Mouse (Mus musculus): ENCODE measurements around the gene Gm42420. TPM values are rescaled to one million over a fixed set of nuclear protein-coding genes. Genes with fewer than 3 reads are reported as not detected.

Gm42420 gene
- total RNA-seq, 2 experiments from 2014 or later: 0.66 TPM; not detected in 1

GRCm38 (mm10) chr6:39555648-39555945, 30.0 kb upstream of the Gm42420 start:
- no peak for DNase-seq
- Histone ChIP-seq H3K27ac (peak overlapping the region; percentile 76), H3K4me3 (peak overlapping the region; percentile 88)
- TF ChIP-seq CTCF (IDR thresholded peaks at IDR 0.05): no peak
- intact Hi-C loops (cut with DNase I): no loop called here

- TF ChIP-seq CTCF (IDR thresholded peaks at IDR 0.05): no peak
- intact Hi-C loops (cut with DNase I): no loop called here
- Histone ChIP-seq H3K4me3 (peak overlapping the region; percentile 88), H3K27ac (peak overlapping the region; percentile 86)
- DNase-seq: peak; percentile 54
Observed at GRCm38 (mm10) chr6:39556900-39557659, 28.5 kb upstream of the Gm42420 start.

GRCm38 (mm10) chr6:39557723-39558261, 27.8 kb upstream of the Gm42420 start, which contains the start of gene Dennd2a:
Dennd2a (minus strand) TSS chr6:39557867.
- DNase-seq: peak; percentile 87
- H3K27ac ChIP-seq: peak within 1 kb of the TSS; percentile 86
- no peak for TF ChIP-seq CTCF (IDR thresholded peaks at IDR 0.05)
- intact Hi-C loops (cut with DNase I): no loop called here
- H3K4me3 ChIP-seq: peak within 1 kb of the TSS; percentile 88

- intact Hi-C loops (cut with DNase I): no loop called here
- no peak overlapping the region for H3K4me3 ChIP-seq
- TF ChIP-seq CTCF (IDR thresholded peaks at IDR 0.05): no peak
- peak overlapping the region; percentile 49 for H3K27ac ChIP-seq
- DNase-seq: no peak
Observed at GRCm38 (mm10) chr6:39559276-39559939, 26.1 kb upstream of the Gm42420 start.

- H3K27ac ChIP-seq: no peak overlapping the region
- H3K4me3 ChIP-seq: peak overlapping the region; percentile 27; the same call in 1 of the 2 replicates
- intact Hi-C loops (cut with DNase I): loop anchor here (1.0 kb wide), 1 partner anchor 99 kb away; no protein-coding TSS in a partner anchor
- DNase-seq: peak; percentile 75
- peak; percentile 89 for TF ChIP-seq CTCF (IDR thresholded peaks at IDR 0.05)
Observed at GRCm38 (mm10) chr6:39562166-39563015, 23.2 kb upstream of the Gm42420 start.

- H3K27ac ChIP-seq: no peak overlapping the region
- intact Hi-C loops (cut with DNase I): loop anchor here (5.0 kb wide), 1 partner anchor 215 kb away; no protein-coding TSS in a partner anchor
- TF ChIP-seq CTCF (IDR thresholded peaks at IDR 0.05): peak; percentile 68
- DNase-seq: no peak
- no peak overlapping the region for H3K4me3 ChIP-seq
Observed at GRCm38 (mm10) chr6:39567528-39567927, 18.0 kb upstream of the Gm42420 start.

GRCm38 (mm10) chr6:39570426-39570825, 15.1 kb upstream of the Gm42420 start:
- Histone ChIP-seq H3K4me3 (no peak overlapping the region), H3K27ac (no peak overlapping the region)
- no peak for TF ChIP-seq CTCF (IDR thresholded peaks at IDR 0.05)
- no peak for DNase-seq
- intact Hi-C loops (cut with DNase I): no loop called here

- Histone ChIP-seq H3K27ac (peak within 1 kb of the TSS; percentile 88), H3K4me3 (peak within 1 kb of the TSS; percentile 92)
- DNase-seq: peak; percentile 88
- intact Hi-C loops (cut with DNase I): no loop called here
- TF ChIP-seq CTCF (IDR thresholded peaks at IDR 0.05): peak; percentile 14; the same call in 1 of the 2 replicates
Observed at GRCm38 (mm10) chr6:39573791-39574554, 11.6 kb upstream of the Gm42420 start, which contains the start of gene Adck2. Adck2 (plus strand) TSS chr6:39573873.

- H3K4me3 ChIP-seq: peak overlapping the region; percentile 92
- no peak for DNase-seq
- TF ChIP-seq CTCF (IDR thresholded peaks at IDR 0.05): no peak
- H3K27ac ChIP-seq: peak overlapping the region; percentile 88
- intact Hi-C loops (cut with DNase I): no loop called here
Observed at GRCm38 (mm10) chr6:39574555-39574869, 11.0 kb upstream of the Gm42420 start.

- intact Hi-C loops (cut with DNase I): no loop called here
- Histone ChIP-seq H3K4me3 (peak overlapping the region; percentile 92), H3K27ac (peak overlapping the region; percentile 88; the same call in 1 of the 2 replicates)
- TF ChIP-seq CTCF (IDR thresholded peaks at IDR 0.05): no peak
- no peak for DNase-seq
Observed at GRCm38 (mm10) chr6:39574951-39575350, 10.6 kb upstream of the Gm42420 start.

GRCm38 (mm10) chr6:39579552-39579951, 6.0 kb upstream of the Gm42420 start:
- H3K27ac ChIP-seq: no peak overlapping the region
- intact Hi-C loops (cut with DNase I): no loop called here
- H3K4me3 ChIP-seq: no peak overlapping the region
- TF ChIP-seq CTCF (IDR thresholded peaks at IDR 0.05): no peak
- no peak for DNase-seq

GRCm38 (mm10) chr6:39580558-39580957, 5.0 kb upstream of the Gm42420 start:
- intact Hi-C loops (cut with DNase I): no loop called here
- DNase-seq: no peak
- Histone ChIP-seq H3K4me3 (no peak overlapping the region), H3K27ac (no peak overlapping the region)
- no peak for TF ChIP-seq CTCF (IDR thresholded peaks at IDR 0.05)

Data from gastrocnemius, adult 2 months (tissue).